Mouse (Mus musculus): ENCODE data around the gene Sirpb1c.
"Not testable (repeated sequence)": the region's sequence is repeated elsewhere in the genome, so short reads cannot be mapped to it uniquely, and the experiment has no call there.

Sirpb1c gene

GRCm38 (mm10) chr3:15848280-15848679 is at the start of gene Sirpb1c:
TSS of gene Sirpb1c (minus strand) at chr3:15848528.
- POLR2A ChIA-PET, CTCF ChIA-PET: not testable (repeated sequence)

GRCm38 (mm10) chr3:15886380-15886779 is 38.1 kb upstream of the Sirpb1c start:
- POLR2A ChIA-PET, result no interaction called here
- CTCF ChIA-PET, result no interaction called here

- POLR2A ChIA-PET, CTCF ChIA-PET: not testable (repeated sequence)
Observed at GRCm38 (mm10) chr3:15855773-15856172, 7.4 kb upstream of the Sirpb1c start.

GRCm38 (mm10) chr3:15849922-15850321 is 1.6 kb upstream of the Sirpb1c start:
- ChIA-PET CTCF (no interaction called here), POLR2A (no interaction called here)

GRCm38 (mm10) chr3:15847332-15848047 is 838 bp downstream of the Sirpb1c start:
- POLR2A ChIA-PET, result interaction anchor here in 1 of 4 experiments (0.5 kb wide), 1 partner anchor 50 kb away, joined by 3 read pairs; no protein-coding TSS in a partner anchor
- CTCF ChIA-PET, result no interaction called here

GRCm38 (mm10) chr3:15773642-15774041 is 74.7 kb downstream of the Sirpb1c start:
- POLR2A ChIA-PET, CTCF ChIA-PET: not testable (repeated sequence)
